Mouse (Mus musculus) heart, embryonic 10.5 days (tissue): Measurements from ENCODE around the gene Tbc1d4. TPM values are rescaled to one million over a fixed set of nuclear protein-coding genes. Genes with fewer than 3 reads are reported as not detected.

Experiments used
- polyA plus RNA-seq: library from polyadenylated mRNA; unstranded; fragments of >200 nt; fragmentation: Nextera tagmentation; extraction: Ambion mirVana; gene quantifications from 2 replicates; pipeline ENCODE4 v1.2.1, GENCODE M21; 2016

Gene Tbc1d4
- polyA plus RNA-seq, 1 experiment from 2014 or later, result 13.7 TPM

Other genes starting within 250 kb of the Tbc1d4 start
- 83.6 and 84.6 TPM in 2 replicates for gene Commd6, start 31.5 kb upstream of the Tbc1d4 start, polyA plus RNA-seq
- 128 and 157 TPM in 2 replicates for gene Uchl3, start 44.8 kb upstream of the Tbc1d4 start, polyA plus RNA-seq
- gene Gm9922, start 120.6 kb upstream of the Tbc1d4 start, polyA plus RNA-seq, result 1.6 and 2.2 TPM in 2 replicates
- gene Lmo7, start 120.8 kb upstream of the Tbc1d4 start, polyA plus RNA-seq, result 79.4 and 133 TPM in 2 replicates